Mouse (Mus musculus) monocyte, adult 5-6 weeks (primary cell): ENCODE measurements around the gene Rara. TPM values are rescaled to one million over a fixed set of nuclear protein-coding genes. Genes with fewer than 3 reads are reported as not detected.

ENCODE experiments used
- ATAC-seq: fragments of 153-309, 156-312 bp; replicated peaks from 2 replicates; pipeline ENCODE4 v1.8.0; 2017; ENCODE audit warnings: mild to moderate bottlenecking; ENCODE audit not compliant: low TSS enrichment, insufficient number of reproducible peaks, severe bottlenecking, poor library complexity, low FRiP score
- total RNA-seq: library from RNA; stranded (forward); fragments of 200-1000, 200-491, 200-594 nt; gene quantifications from 3 replicates; pipeline ENCODE4 v1.2.3, GENCODE M21; 2017

Rara gene
- total RNA-seq, 1 experiment from 2014 or later, result 62.9 TPM

- no peak for ATAC-seq
Measured at GRCm38 (mm10) chr11:98936170-98936569, 8.6 kb downstream of the Rara start.

DNA sequence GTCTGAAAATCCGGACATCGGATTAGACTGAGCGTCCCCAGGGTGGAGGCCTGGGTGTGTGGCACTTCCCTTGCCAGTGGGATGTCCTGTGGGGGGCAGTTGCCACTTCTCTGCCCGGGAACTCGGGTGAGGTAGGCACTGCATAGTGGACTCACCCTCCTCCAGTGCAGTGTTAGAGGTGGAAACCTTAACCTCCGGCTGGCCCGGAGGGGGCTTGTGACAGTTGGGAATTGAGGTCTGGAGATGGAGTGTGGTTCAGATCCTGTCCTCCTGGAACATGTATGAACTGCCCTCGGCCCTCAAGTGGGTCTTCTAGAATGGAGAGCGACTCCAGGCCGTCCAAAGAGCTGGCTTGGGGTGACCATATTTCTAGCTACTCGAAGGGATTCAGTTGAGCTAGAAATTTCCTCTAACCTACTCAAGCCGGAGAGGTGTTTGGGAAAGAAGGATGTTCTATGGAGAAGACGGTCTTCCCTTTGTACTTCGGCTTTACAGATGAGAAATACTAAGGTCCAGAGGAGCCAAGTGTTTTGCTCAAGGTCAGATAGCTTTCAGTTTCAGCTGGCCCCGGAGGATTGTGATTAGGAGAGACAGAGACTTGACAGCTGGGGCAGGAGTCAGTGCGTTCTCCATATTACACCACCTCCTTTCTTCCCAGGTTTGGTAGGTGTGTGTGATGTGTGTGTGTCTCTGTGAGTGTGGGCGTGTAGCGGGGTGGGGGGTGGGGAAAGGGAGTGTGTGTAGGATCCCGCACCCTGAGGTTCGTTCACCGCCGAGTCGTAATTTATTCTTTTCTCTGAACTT is 9.2 kb downstream of the Rara start:
- ATAC-seq, result no peak

GRCm38 (mm10) chr11:98937410-98937913 is 9.8 kb downstream of the Rara start:
- ATAC-seq, result peak; percentile 49

- no peak for ATAC-seq
Measured at GRCm38 (mm10) chr11:98937914-98938694, 10.5 kb downstream of the Rara start.

- no peak for ATAC-seq
Measured at GRCm38 (mm10) chr11:98938701-98939083, 11.1 kb downstream of the Rara start.

GRCm38 (mm10) chr11:98939084-98939952 is 11.7 kb downstream of the Rara start:
- ATAC-seq, result 0 out of 2 replicates have a peak, but pooled peaks have one; percentile 4

GRCm38 (mm10) chr11:98939953-98940641 is 12.5 kb downstream of the Rara start:
- no peak for ATAC-seq

- ATAC-seq, result no peak
Measured at GRCm38 (mm10) chr11:98940776-98941175, 13.2 kb downstream of the Rara start.

DNA sequence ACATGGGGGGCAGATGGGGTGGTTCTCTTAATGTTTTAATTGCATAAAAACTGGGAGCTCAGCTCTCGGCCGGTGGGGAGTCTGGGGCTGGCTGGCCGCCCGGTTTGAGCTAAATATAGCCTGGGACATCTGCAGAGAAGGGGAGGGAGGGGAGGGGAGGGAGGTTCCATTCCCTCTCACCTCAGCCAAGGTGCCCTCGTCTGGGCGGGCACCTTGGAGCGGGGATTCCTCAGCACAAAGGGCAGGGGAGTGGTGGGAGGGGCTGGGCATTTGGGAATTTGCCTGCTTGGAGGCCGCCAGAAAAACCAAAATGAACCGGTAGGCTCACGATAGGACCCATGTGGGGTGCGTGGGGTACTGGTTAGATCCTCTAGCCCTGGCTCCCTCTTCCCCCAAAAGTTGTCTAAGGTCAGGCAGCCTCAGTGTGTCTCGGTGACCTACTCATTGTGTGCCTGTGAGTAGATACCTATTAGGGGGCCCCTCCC is 13.8 kb downstream of the Rara start:
- ATAC-seq, result no peak

DNA sequence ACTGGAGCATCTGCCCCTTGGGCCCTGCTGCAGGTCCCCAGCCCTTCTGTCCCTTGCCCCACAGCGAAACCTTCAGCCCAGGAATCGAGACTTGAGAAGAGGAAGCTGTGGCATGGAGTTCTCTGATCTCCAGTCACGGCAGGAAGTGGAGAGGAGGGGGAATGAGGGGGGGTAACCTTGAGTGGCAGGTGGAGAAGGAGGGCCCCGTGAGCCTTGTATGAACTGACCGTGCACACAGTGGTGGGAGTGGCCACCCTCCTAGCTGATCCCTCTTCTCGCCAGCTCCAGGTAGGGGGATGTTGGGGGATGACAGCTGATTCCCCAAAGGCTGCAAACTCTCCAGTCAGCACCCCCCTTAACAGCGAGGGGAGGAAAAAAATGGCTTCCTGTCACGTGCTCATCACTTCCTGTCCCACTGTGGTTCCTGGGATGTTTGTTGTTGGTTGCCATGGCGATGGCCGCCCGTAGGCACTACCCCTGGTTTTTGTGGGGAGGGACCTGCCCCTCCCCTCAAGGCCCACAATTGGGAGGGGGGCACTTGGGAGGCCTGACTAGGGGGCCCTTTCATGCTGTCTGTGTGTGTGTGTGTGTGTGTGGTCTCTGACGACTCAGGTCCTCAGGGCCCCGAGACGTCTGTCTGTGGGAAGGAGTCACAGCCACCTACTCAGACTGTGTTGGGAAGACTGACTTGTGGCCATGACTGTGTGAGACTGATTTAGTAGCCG is 14.4 kb downstream of the Rara start:
- ATAC-seq, result peak; percentile 60

DNA sequence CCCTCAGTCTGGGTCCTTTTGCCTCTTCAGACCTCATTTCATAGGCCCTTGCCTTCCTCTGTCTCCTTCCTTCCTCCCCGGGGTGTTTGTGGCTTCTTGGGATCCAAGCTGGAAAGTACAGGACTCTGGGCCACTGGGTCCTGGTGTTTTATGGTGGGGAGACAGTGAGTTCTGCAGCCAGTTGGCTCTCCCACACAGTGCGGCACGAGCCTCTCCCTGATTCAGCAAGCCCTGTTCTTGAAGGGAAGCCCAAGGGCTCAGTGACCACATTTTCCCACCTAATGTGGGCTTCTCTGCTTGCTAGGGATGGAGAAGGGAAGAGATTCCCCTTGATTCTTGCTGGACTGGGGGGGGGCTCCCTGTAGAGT is 14.9 kb downstream of the Rara start:
- no peak for ATAC-seq

GRCm38 (mm10) chr11:98942923-98943641 is 15.5 kb downstream of the Rara start:
- ATAC-seq, result peak; percentile 8; the same call in 1 of the 2 replicates

DNA sequence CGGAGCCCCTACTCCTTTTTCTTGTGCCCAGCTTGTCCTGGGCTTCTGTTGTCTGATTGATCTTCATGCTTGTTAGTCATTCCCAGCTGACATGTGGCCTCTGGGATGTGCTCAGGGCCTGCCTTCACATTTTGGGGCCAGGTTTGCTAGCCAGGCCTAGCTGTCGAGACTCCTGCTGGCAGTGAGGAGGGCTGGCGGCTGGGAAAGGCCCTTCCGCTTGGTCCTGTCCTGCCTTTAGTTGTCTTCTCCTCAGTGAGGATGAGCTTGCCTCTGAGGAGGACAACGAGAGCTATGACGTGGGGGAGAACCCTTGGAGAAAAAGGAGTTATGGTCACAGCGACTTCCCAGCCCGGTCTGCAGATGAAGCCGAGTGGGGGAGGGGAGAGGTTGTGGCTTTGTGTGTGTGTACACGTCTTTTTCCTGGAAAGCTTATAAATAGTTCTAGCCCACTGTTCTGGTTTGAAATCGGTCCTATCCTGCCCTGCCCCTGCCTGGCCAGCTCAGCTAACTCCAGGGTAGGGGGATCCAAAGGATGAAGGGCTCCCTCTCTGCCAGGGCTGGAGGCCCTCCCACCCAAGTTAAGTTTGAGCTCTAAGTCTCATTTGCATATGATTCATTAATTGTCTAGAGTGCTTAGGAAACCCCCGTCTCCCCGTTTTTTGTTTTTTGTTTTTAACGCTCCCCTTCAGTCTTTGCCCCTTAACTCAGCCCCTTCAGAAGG is 16.3 kb downstream of the Rara start:
- ATAC-seq, result no peak

DNA sequence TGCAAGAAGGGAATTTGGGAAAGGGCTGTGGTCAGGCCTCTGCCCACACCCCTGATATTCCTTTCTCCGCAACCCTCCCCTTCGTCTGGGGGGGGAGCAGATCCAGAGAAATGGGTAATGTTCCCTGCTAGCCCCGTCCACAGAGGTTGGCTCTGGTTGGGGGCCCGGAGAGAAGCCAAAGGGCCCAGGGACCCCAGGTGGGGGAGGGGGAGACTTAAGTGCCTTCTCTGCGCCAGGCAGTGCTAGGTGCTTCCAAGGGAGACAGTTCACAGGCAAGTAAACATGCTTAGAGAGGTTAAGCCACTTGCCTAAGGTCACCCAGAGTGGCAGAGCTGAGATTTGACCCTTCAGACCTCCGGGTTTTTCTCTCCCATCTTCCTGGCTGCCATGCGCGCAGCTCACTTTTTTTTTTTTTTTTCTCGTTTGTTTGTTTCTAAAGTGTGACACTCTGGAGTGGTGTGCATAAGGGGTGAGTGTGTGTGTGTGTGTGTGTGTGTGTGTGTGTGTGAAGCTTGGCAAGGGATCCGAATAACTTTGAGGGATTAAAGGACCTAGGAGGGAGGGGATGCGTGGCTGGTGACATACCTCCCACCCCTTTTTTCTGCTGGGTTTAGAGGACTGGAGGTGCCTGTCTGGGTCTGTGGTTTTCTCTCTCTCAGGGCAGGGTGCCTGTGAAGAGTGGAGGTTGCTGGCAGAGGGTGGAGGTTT is 17.4 kb downstream of the Rara start:
- no peak for ATAC-seq

DNA sequence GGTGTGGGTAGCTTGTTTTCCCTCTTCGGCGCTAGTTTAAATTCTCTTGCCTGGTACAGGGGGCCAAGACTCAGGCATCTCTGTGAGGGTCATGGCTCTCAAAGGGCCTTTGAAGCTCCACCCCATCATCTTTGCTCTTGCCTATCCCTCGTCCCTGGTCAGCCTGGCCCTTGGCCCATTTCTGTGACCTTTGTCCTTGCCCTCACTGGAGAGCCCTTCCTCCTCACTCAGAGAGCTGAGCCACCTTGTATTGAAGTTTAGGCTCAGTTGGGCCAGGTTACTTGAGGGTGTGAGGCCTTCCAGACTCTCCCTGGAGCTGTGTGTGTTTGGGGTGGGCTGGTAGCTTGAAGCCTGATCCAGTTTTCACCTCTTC is 18.0 kb downstream of the Rara start:
- no peak for ATAC-seq

DNA sequence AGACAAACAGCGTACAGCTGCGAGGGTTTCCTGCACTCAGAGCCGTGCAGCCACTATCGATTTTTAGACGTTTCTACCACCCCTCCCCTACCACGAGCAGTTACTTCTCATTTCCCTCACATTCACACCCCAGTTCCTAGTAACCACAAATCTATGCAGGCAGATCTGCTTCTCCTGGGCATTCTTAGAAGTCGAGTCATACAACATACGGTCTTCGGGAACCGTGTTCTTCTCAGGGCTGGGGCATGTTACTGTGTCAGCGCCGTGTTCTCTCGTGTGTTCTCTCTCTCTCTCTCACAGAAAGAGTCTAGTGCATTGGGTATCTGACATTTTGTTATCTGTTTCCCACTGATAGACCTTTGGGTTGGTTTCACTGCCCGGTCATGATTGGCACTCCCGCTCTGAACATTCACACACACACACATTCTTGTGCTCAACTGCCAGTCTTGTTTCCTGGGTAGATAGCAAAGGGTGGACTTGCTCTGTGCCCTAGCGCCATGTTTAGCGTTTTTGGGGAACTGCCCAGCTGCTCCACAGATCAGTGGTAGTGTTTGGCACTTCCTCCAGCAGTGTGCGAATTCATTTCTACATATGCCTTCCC is 20.5 kb downstream of the Rara start:
- peak; percentile 28 for ATAC-seq
